Mouse (Mus musculus) embryonic facial prominence, embryonic 14.5 days (tissue): ENCODE measurements around the gene Nsun3. TPM values are rescaled to one million over a fixed set of nuclear protein-coding genes. Genes with fewer than 3 reads are reported as not detected.

Source experiments
- ATAC-seq: fragments of 200-750 bp; cut with Nextera tagmentation; 2 replicates; pipeline ENCODE4 v1.8.0; 2017; ENCODE audit warnings: low read depth, moderate number of reproducible peaks, moderate TSS enrichment
- DNase-seq: peaks from one replicate; pipeline ENCODE4 v3.0.0-alpha.2; 2015; ENCODE audit warnings: low spot score
- H3K27ac ChIP-seq: fragments of 300-500 bp; sonication (generic); replicated peaks from 2 replicates; pipeline ENCODE4 v1.5.1; 2014; ENCODE audit warnings: low read depth, mild to moderate bottlenecking, low read length, moderate library complexity
- H3K27me3 ChIP-seq: fragments of 300-500 bp; sonication (generic); replicated peaks from 2 replicates; pipeline ENCODE4 v1.6.1; 2014; ENCODE audit warnings: low read length; ENCODE audit not compliant: control insufficient read depth, insufficient read depth
- H3K36me3 ChIP-seq: fragments of 300-500 bp; sonication (generic); 2 replicates; pipeline ENCODE4 v1.6.1; 2014; ENCODE audit warnings: low read length, mixed read lengths; ENCODE audit not compliant: control insufficient read depth, insufficient read depth
- H3K4me1 ChIP-seq: fragments of 300-500 bp; sonication (generic); 2 replicates; pipeline ENCODE4 v1.6.1; 2014; ENCODE audit warnings: antibody characterized with exemption, low read length; ENCODE audit not compliant: control insufficient read depth, insufficient read depth
- H3K4me2 ChIP-seq: fragments of 300-500 bp; sonication (generic); 2 replicates; pipeline ENCODE4 v1.6.1; 2014; ENCODE audit warnings: low read depth, mild to moderate bottlenecking, low read length, moderate library complexity, mixed read lengths
- H3K4me3 ChIP-seq: fragments of 300-500 bp; sonication (generic); 2 replicates; pipeline ENCODE4 v1.5.1; 2014; ENCODE audit warnings: low read depth, mild to moderate bottlenecking, low read length
- H3K9ac ChIP-seq: fragments of 300-500 bp; sonication (generic); 2 replicates; pipeline ENCODE4 v1.6.1; 2014; ENCODE audit warnings: low read depth, mild to moderate bottlenecking, low read length, moderate library complexity, mixed read lengths
- H3K9me3 ChIP-seq: fragments of 300-500 bp; sonication (generic); 2 replicates; pipeline ENCODE4 v1.6.1; 2016; ENCODE audit warnings: low read length; ENCODE audit not compliant: control insufficient read depth
- WGBS: fragments of 180-500 bp; shearing (Covaris S2); extraction: QIAGEN DNeasy Blood & Tissue Kit; methylation state at CpG from one replicate; pipeline ENCODE4 v1.1.7; 2014; 5-methylcytosine and 5-hydroxymethylcytosine counted together
- polyA plus RNA-seq: library from polyadenylated mRNA; unstranded; fragments of >200 nt; fragmentation: Nextera tagmentation; extraction: Ambion mirVana; gene quantifications from 2 replicates; pipeline ENCODE4 v1.2.1, GENCODE M21; 2014

Nsun3 gene
- polyA plus RNA-seq, 1 experiment from 2014 or later, result 7.3 TPM

DNA sequence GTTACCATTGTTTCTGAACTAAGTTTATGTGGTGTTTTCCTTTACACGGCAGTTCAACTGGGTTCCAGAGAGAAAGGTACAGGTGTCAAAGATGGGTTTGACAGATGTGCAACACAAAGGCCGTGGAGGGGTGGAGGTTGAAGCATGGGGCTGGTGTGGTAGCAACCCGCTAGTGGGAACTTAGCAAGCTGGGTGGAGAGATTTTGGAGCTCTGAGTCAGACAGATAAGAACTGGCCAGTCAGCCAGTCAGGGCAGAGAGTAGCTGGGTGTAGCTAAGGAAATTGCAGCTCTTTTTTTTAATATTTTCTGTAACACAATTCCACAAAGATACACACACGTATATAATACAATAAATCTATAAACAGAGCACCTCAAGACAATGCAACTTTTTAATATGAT, 24.2 kb upstream of the Nsun3 start:
- no peaks in the 10 kb centered on the region for H3K4me1 ChIP-seq
- no peaks in the 10 kb centered on the region for H3K27me3 ChIP-seq
- H3K36me3 ChIP-seq, result 0 out of 2 replicates have a peak, but pooled peaks cover 6% of the 10 kb centered on the region
- H3K4me2 ChIP-seq, result no peak overlapping the region
- H3K27ac ChIP-seq, result no peak overlapping the region
- 88% methylated on average over 4 of the region's 4 CpGs for WGBS
- H3K4me3 ChIP-seq, result no peak overlapping the region
- H3K9me3 ChIP-seq, result no peaks in the 10 kb centered on the region
- ATAC-seq, result no peak
- no peak overlapping the region for H3K9ac ChIP-seq
- DNase-seq, result no peak

DNA sequence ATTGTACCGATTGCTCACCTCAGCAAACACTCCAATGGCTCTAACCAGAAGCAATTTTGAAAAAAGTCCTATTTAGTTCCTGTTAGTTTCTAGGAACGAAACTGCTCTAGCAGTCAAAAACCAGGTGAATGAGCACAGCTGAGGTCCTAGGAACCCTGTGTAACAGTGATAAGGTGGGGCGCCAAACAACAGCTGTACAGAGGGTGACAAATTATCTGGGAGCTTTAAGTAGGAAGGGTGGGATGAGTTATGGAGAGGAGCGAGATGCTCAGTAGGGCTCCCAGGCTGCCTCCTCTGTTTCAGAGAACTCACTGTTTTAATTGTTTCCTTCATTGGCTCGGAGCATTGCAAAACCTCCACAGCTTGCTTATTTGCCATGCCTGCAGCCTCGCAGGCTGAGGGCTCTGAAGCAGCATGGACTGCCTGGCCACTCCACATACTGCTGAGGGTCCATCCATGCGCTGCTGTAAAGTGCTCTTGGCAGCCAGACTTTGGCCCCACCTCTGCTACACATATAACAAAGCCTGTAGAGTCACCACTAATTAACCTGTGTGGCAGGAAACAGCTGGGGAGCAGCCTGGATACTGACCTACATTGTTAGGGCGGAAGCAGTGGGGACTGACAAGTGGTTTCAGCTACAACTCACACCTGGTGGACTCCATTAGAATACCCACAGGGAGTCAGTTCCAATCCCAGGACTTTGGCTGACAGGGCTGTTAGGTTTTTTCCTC, 20.8 kb upstream of the Nsun3 start:
- Histone ChIP-seq H3K9me3 (no peaks in the 10 kb centered on the region), H3K27ac (no peak overlapping the region), H3K4me1 (no peaks in the 10 kb centered on the region), H3K4me2 (no peak overlapping the region), H3K36me3 (0 out of 2 replicates have a peak, but pooled peaks cover 12% of the 10 kb centered on the region), H3K9ac (no peak overlapping the region), H3K27me3 (no peaks in the 10 kb centered on the region), H3K4me3 (no peak overlapping the region)
- ATAC-seq (peak; percentile 67; the same call in 1 of the 2 replicates), DNase-seq (peak; percentile 41)
- WGBS, result 61% methylated on average over 8 of the region's 8 CpGs

- no peaks in the 10 kb centered on the region for H3K27me3 ChIP-seq
- H3K4me1 ChIP-seq, result no peaks in the 10 kb centered on the region
- no peaks in the 10 kb centered on the region for H3K9me3 ChIP-seq
- no peak for DNase-seq
- ATAC-seq, result no peak
- no peak overlapping the region for H3K4me2 ChIP-seq
- H3K9ac ChIP-seq, result no peak overlapping the region
- peaks cover 21% of the 10 kb centered on the region for H3K36me3 ChIP-seq
- no peak overlapping the region for H3K27ac ChIP-seq
- WGBS, result 91% methylated on average over 3 of the region's 3 CpGs
- no peak overlapping the region for H3K4me3 ChIP-seq
Observed at GRCm38 (mm10) chr16:62804621-62805020, 18.0 kb upstream of the Nsun3 start.

- Histone ChIP-seq H3K27me3 (no peaks in the 10 kb centered on the region), H3K4me1 (no peaks in the 10 kb centered on the region), H3K9me3 (no peaks in the 10 kb centered on the region), H3K9ac (no peak overlapping the region), H3K4me3 (no peak overlapping the region), H3K36me3 (peaks cover 34% of the 10 kb centered on the region), H3K4me2 (no peak overlapping the region), H3K27ac (no peak overlapping the region)
- ATAC-seq (no peak), DNase-seq (no peak)
- WGBS, result 76% methylated on average over 3 of the region's 3 CpGs
Observed at GRCm38 (mm10) chr16:62799839-62800238, 13.2 kb upstream of the Nsun3 start.

DNA sequence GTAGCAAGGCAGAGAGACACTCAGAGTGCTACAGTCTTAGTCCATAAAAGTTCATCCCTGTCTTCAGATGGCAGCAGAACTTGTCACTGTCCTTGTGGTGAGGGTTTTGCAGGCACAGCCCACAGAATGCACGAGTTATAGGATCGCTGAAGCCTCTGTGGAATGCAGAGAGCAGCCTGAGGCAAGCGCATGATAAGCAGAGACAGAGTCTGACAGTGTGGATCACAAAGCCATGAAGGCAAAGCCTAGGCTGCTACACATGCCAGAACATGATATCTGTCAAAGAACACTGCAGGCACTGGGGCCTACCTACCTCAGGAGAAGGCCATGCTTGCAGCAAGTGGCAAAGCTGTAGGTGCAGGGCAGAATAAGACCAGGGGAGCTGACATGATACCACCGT, 12.8 kb upstream of the Nsun3 start:
- DNase-seq (peak; percentile 77), ATAC-seq (peak; percentile 92)
- H3K4me3 ChIP-seq, result no peak overlapping the region
- peaks cover 34% of the 10 kb centered on the region for H3K36me3 ChIP-seq
- 77% methylated on average over 4 of the region's 4 CpGs for WGBS
- no peaks in the 10 kb centered on the region for H3K27me3 ChIP-seq
- no peaks in the 10 kb centered on the region for H3K4me1 ChIP-seq
- H3K27ac ChIP-seq, result no peak overlapping the region; the same call in 1 of the 2 replicates
- no peak overlapping the region for H3K9ac ChIP-seq
- no peaks in the 10 kb centered on the region for H3K9me3 ChIP-seq
- H3K4me2 ChIP-seq, result no peak overlapping the region

DNA sequence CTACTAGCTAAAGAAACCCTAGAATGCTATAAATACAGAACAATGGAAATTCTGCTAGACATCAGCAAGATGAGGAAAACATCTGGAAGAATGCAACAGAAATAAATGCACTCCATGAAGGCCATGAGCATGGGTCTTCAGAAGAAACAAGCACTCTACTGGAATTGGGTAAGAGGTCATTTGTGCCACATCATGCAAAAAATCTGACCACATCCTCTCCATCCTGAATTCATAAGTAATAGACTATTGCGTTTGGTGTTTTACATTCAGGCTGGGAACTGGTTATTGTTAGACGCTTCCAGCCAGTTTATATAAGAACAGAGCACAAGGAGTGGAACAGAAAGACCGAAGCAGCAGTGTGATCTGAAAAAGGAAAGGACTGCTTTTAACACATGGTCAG, 12.2 kb upstream of the Nsun3 start:
- H3K27ac ChIP-seq, result no peak overlapping the region
- H3K27me3 ChIP-seq, result no peaks in the 10 kb centered on the region
- H3K4me3 ChIP-seq, result no peak overlapping the region
- H3K36me3 ChIP-seq, result peaks cover 33% of the 10 kb centered on the region
- no peak overlapping the region for H3K9ac ChIP-seq
- H3K9me3 ChIP-seq, result no peaks in the 10 kb centered on the region
- H3K4me1 ChIP-seq, result no peaks in the 10 kb centered on the region
- WGBS, result 92% methylated on average over 3 of the region's 3 CpGs
- H3K4me2 ChIP-seq, result no peak overlapping the region
- DNase-seq, result no peak
- ATAC-seq, result no peak

DNA sequence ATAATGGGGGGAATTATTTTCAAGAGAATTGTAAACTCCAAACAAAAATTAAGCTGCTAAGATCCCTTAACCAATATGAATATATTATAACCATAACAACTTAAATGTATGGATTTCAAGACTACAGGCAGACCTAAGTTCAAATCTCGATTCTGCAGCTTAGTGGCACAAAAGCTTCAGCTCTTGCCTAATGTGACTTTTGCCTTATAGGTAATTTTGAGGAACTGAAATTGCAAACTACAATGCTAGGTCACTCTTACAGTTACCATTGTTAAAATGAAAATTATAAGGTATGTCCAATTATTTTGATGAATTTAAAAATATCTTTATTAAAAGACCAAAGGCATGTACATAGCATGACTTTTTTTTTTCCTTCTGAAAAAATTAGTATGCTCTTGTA, 10.0 kb upstream of the Nsun3 start:
- Histone ChIP-seq H3K9ac (no peak overlapping the region), H3K9me3 (no peaks in the 10 kb centered on the region), H3K27ac (no peak overlapping the region), H3K4me1 (no peaks in the 10 kb centered on the region), H3K36me3 (peaks cover 20% of the 10 kb centered on the region), H3K27me3 (no peaks in the 10 kb centered on the region), H3K4me2 (no peak overlapping the region), H3K4me3 (no peak overlapping the region)
- DNase-seq, result no peak
- WGBS, result 80% methylated on average over 1 of the region's 1 CpGs
- no peak for ATAC-seq

- peaks cover 4% of the 10 kb centered on the region; the same call in 1 of the 2 replicates for H3K4me1 ChIP-seq
- H3K4me3 ChIP-seq, result no peak overlapping the region
- no peaks in the 10 kb centered on the region for H3K9me3 ChIP-seq
- no peak overlapping the region for H3K4me2 ChIP-seq
- DNase-seq (no peak), ATAC-seq (no peak)
- no peaks in the 10 kb centered on the region for H3K36me3 ChIP-seq
- H3K27me3 ChIP-seq, result no peaks in the 10 kb centered on the region
- H3K27ac ChIP-seq, result no peak overlapping the region
- 51% methylated on average over 5 of the region's 5 CpGs for WGBS
- H3K9ac ChIP-seq, result no peak overlapping the region
Observed at GRCm38 (mm10) chr16:62782229-62782628, 4.4 kb downstream of the Nsun3 start.

DNA sequence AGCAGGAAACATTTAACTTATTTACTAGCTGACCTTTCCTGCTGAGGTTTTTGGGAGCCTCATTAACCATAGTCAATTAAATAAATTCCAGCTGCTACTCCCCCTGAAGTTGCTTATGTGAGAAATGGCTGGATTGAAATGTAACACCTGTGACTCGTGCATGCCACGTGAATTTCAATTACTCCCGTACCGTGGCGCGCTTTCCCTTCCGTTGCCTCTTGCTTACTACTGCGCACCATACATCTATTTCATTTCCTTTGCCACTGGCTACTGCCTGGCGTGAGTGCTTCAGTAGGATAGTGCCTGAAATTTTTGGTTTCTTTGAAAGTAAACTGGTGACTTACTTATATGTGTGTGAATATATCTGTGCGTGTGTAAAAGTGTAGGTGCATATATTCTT, 8.3 kb downstream of the Nsun3 start:
- WGBS, result 40% methylated on average over 10 of the region's 10 CpGs
- DNase-seq (no peak), ATAC-seq (no peak)
- no peak overlapping the region for H3K27ac ChIP-seq
- H3K36me3 ChIP-seq, result no peaks in the 10 kb centered on the region
- H3K4me1 ChIP-seq, result no peaks in the 10 kb centered on the region
- H3K9me3 ChIP-seq, result no peaks in the 10 kb centered on the region
- no peak overlapping the region for H3K9ac ChIP-seq
- no peak overlapping the region for H3K4me2 ChIP-seq
- H3K27me3 ChIP-seq, result no peaks in the 10 kb centered on the region
- H3K4me3 ChIP-seq, result no peak overlapping the region
